Mouse (Mus musculus) adrenal gland, adult 18-20 months (tissue): Measurements from ENCODE around the gene Gm43638. TPM values are rescaled to one million over a fixed set of nuclear protein-coding genes. Genes with fewer than 3 reads are reported as not detected.

ENCODE experiments used
- total RNA-seq, 2 experiments: library from RNA; stranded (reverse); gene quantifications; 1 replicate in 1 of 2; 2 replicates in 1 of 2; pipeline ENCODE4 v1.2.3; 2021

Gene Gm43638
- total RNA-seq, 2 experiments from 2014 or later = not detected

Other genes starting within 250 kb of the Gm43638 start
- not detected for gene Ugt2b37, start 232.0 kb downstream of the Gm43638 start, total RNA-seq
- gene Ugt2a3, start 149.6 kb downstream of the Gm43638 start, total RNA-seq = not detected
- not detected for gene Ugt2b38, start 62.6 kb downstream of the Gm43638 start, total RNA-seq
- not detected for gene Ugt2a2, start 4.5 kb downstream of the Gm43638 start, total RNA-seq
- gene Ugt2a1, start 4.1 kb upstream of the Gm43638 start, total RNA-seq = not detected
- gene Sult1b1, start 51.4 kb upstream of the Gm43638 start, total RNA-seq = not detected
- gene Sult1d1, start 82.2 kb upstream of the Gm43638 start, total RNA-seq = under 1 TPM in 1 of 2 experiments, not detected in 1; 0.27 TPM
- gene Sult1e1, start 104.8 kb upstream of the Gm43638 start, total RNA-seq = 1 to 10 TPM in 1 of 2 experiments, under 1 TPM in 1; 0.66 to 6.0 TPM
- gene Csn1s1, start 179.4 kb upstream of the Gm43638 start, total RNA-seq = not detected
- not detected for gene Csn2, start 212.8 kb upstream of the Gm43638 start, total RNA-seq